Mouse (Mus musculus): ENCODE measurements around the gene Akna. TPM values are rescaled to one million over a fixed set of nuclear protein-coding genes. Genes with fewer than 3 reads are reported as not detected.

The Akna gene
- total and polyA plus RNA-seq, 3 experiments, result 6.5 to 37.5 (median 28.0) TPM

DNA sequence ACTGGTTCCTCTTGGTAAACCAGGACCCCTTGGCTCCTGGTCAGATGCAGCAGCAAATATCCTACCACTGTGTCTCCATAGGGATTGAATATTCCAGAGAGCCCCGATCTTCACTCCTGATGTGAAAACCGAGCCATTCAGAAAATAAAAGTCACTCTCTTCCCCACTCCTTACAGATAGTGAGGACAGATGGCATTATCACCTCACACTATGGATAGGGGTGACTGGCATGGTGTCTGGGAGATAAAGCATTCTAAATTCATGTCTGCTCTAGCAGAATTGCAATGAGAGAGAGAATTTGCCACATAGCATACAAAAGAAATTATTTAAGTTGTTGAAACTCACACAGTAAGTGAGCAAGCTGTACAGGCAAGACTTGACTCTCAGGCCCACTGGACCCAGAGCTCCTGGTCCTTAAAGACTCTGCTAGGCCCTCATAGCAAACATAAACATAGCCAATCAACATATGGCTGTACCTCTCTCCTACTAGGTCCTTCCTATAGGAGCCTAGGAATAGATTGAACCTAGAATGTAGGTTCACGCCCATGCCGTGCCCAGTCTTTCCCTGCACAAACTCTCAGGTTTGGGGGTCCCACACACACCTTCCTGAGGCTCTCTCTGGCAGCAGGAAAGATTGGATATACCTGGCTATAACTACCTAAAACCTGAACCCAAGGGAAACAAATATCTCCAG is 20.3 kb downstream of the Akna start:
- Histone ChIP-seq H3K4me3 (replicated peaks in 1 of 3; ENCODE audit: low read depth in 2 of 3, low read length in 2 of 3, poor library complexity in 1 of 3) (no peak overlapping the region), H3K36me3 (replicated peaks in 1 of 2; ENCODE audit: control insufficient read depth in 1 of 2, insufficient read depth in 1 of 2, low read length in 1 of 2) (peaks cover 82 to 96% of the 10 kb centered on the region in 2 experiments), H3K27ac (ENCODE audit: insufficient read depth, low read depth) (no peak overlapping the region), H3K4me1 (ENCODE audit: control insufficient read depth in 1 of 2, insufficient read depth in 2 of 2) (peaks cover 19 to 42% of the 10 kb centered on the region in 2 experiments), H3K27me3 (replicated peaks) (no peaks in the 10 kb centered on the region), H3K9me3 (replicated peaks; ENCODE audit: low read length) (no peaks in the 10 kb centered on the region), H3K4me2 (ENCODE audit: insufficient read depth, low read depth, poor library complexity, severe bottlenecking) (no peak overlapping the region), H3K79me2 (replicated peaks; ENCODE audit: control insufficient read depth, extremely low read depth, insufficient read depth, poor library complexity, severe bottlenecking) (peaks cover 16% of the 10 kb centered on the region), H3K9ac (ENCODE audit: insufficient read depth, low read depth) (no peak overlapping the region)
- dilution Hi-C loops (cut with MboI; ENCODE audit: extremely low pct_ligation_motif_present, extremely low pct_unique_long_range_greater_than_20kb, low sequenced_read_pairs), result no loop called here
- in situ Hi-C loops (cut with MboI; ENCODE audit: low pct_ligation_motif_present, low pct_unique_long_range_greater_than_20kb, low sequenced_read_pairs), result no loop called here
- no peak for DNase-seq (ENCODE audit: extremely low read depth)
- TF ChIP-seq ZNF384 (IDR thresholded peaks at IDR 0.05; ENCODE audit: low read depth, low read length) (no peak), MAZ (IDR thresholded peaks at IDR 0.05; ENCODE audit: low read depth, low read length) (no peak), E2F4 (IDR thresholded peaks at IDR 0.05; ENCODE audit: insufficient replicate concordance, low read depth, low read length) (no peak), USF1 (IDR thresholded peaks at IDR 0.05; ENCODE audit: low read depth, low read length) (no peak), HCFC1 (IDR thresholded peaks at IDR 0.05; ENCODE audit: low read depth, low read length) (no peak)

DNA sequence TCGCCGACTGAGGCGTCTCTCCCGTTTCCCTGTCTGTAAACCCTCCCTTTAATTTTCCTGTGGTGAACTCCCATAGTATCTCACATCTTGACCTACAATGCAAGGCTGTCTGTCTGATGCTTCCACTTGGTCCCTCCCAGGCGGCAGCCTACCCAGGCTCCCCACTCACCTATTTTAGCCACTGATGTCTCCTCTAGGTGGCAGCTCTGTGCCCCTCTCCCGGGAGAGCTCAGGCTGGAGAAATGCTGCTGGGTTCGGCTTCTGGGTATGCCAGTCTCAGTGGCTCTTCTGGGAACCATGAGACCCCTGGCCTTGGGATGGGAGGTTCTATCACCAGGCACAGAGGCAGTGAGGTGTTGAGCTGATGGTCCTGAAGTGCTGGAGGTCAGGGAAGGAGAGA is 25.7 kb downstream of the Akna start:
- Histone ChIP-seq H3K27ac (ENCODE audit: insufficient read depth, low read depth) (no peak overlapping the region), H3K4me1 (ENCODE audit: control insufficient read depth in 1 of 2, insufficient read depth in 2 of 2) (peaks cover 0 to 2% of the 10 kb centered on the region in 2 experiments; a peak in 2 of 4 replicates), H3K4me3 (replicated peaks in 1 of 3; ENCODE audit: low read depth in 2 of 3, low read length in 2 of 3, poor library complexity in 1 of 3) (no peak overlapping the region), H3K27me3 (replicated peaks) (no peaks in the 10 kb centered on the region), H3K4me2 (ENCODE audit: insufficient read depth, low read depth, poor library complexity, severe bottlenecking) (no peak overlapping the region), H3K79me2 (replicated peaks; ENCODE audit: control insufficient read depth, extremely low read depth, insufficient read depth, poor library complexity, severe bottlenecking) (0 out of 2 replicates have a peak, but pooled peaks cover 2% of the 10 kb centered on the region), H3K36me3 (replicated peaks in 1 of 2; ENCODE audit: control insufficient read depth in 1 of 2, insufficient read depth in 1 of 2, low read length in 1 of 2) (peaks cover 99 to 100% of the 10 kb centered on the region in 2 experiments), H3K9me3 (replicated peaks; ENCODE audit: low read length) (no peaks in the 10 kb centered on the region), H3K9ac (ENCODE audit: insufficient read depth, low read depth) (no peak overlapping the region)
- dilution Hi-C loops (cut with MboI; ENCODE audit: extremely low pct_ligation_motif_present, extremely low pct_unique_long_range_greater_than_20kb, low sequenced_read_pairs), result no loop called here
- in situ Hi-C loops (cut with MboI; ENCODE audit: low pct_ligation_motif_present, low pct_unique_long_range_greater_than_20kb, low sequenced_read_pairs), result no loop called here
- DNase-seq (ENCODE audit: extremely low read depth), result no peak
- TF ChIP-seq RAD21 (IDR thresholded peaks at IDR 0.05; ENCODE audit: low read depth, low read length) (peak; percentile 52), CTCF (conservative IDR thresholded peaks at IDR 0.05 in 1 of 2, IDR thresholded peaks at IDR 0.05 in 1 of 2; ENCODE audit: low read depth in 2 of 2, low read length in 2 of 2) (peak in 1 of 2 experiments; percentile 66; a peak in 2 of 4 replicates), ELF1 (IDR thresholded peaks at IDR 0.05; ENCODE audit: low read depth, low read length) (no peak), MEF2A (IDR thresholded peaks at IDR 0.05; ENCODE audit: borderline replicate concordance, low read depth, low read length) (no peak), KAT2A (IDR thresholded peaks at IDR 0.05; ENCODE audit: insufficient replicate concordance, low read length) (no peak), SMC3 (IDR thresholded peaks at IDR 0.05; ENCODE audit: low read depth, low read length) (peak; percentile 69), ETS1 (conservative IDR thresholded peaks at IDR 0.05; ENCODE audit: low read depth, low read length) (no peak), MYC (IDR thresholded peaks at IDR 0.05; ENCODE audit: low read depth, low read length) (no peak)

Measured in CH12.LX (cell line).